Mouse (Mus musculus): Measurements from ENCODE around the gene Pbrm1. TPM values are rescaled to one million over a fixed set of nuclear protein-coding genes. Genes with fewer than 3 reads are reported as not detected.

Pbrm1 gene
- polyA plus RNA-seq, 1 experiment = 8.3 TPM

DNA sequence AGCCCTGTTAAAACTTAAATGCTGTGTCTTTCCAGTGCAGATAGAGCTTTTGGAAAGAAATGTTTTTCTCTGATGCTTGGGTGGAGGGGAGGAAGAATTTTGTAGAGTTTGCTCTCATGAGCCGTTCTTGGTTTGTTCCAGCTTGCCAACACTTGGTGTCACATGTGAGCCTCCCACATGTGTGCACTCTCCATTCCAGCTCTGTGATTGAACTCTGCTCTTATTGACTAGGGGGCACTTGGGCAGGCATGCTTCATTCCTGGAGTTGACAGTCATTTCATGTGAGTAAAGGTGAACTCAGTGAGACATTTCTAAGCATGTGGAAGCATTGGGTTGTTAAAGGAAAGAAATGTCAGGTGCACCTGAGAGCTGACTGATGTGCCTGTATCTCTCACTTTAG, 3.6 kb downstream of the Pbrm1 start:
- H3K4me1 ChIP-seq (ENCODE audit: control insufficient read depth, insufficient read depth, low read length) = peaks cover 6% of the 10 kb centered on the region; the same call in 1 of the 2 replicates
- no peak overlapping the region for H3K27ac ChIP-seq (ENCODE audit: control insufficient read depth, insufficient read depth, low read depth, low read length)
- no peak overlapping the region for H3K4me3 ChIP-seq (ENCODE audit: control insufficient read depth, low read depth, low read length)
- TF ChIP-seq POLR2A (IDR thresholded peaks at IDR 0.05; ENCODE audit: control insufficient read depth, low read depth, low read length) (no peak), CTCF (IDR thresholded peaks at IDR 0.05; ENCODE audit: control insufficient read depth, insufficient read depth, insufficient replicate concordance, low read depth, low read length) (no peak)
- no peaks in the 10 kb centered on the region for H3K27me3 ChIP-seq (ENCODE audit: control insufficient read depth, insufficient read depth, low read length)
- peaks cover 1% of the 10 kb centered on the region; the same call in 1 of the 2 replicates for H3K36me3 ChIP-seq (ENCODE audit: control insufficient read depth, insufficient read depth, low read length)

DNA sequence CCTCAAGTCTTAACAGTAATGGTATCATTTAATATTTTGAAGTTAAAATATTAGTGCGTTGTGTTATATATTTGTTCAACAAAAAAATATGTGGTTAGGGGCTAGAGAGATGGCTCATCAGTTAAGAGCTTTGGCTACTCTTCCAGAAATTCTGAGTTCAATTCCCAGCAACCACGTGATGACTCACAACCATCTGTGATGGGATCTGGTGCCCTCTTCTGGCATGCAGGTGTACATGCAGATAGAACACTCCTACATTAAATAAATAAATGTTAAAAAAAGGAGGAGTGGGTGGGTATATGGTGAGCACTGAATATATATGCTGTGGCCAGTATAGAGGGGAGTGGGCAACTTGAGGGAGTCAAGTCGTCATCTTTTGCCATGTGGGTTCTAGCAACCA, 6.8 kb downstream of the Pbrm1 start:
- no peak overlapping the region for H3K27ac ChIP-seq (ENCODE audit: control insufficient read depth, insufficient read depth, low read depth, low read length)
- H3K36me3 ChIP-seq (ENCODE audit: control insufficient read depth, insufficient read depth, low read length) = peaks cover 1% of the 10 kb centered on the region; the same call in 1 of the 2 replicates
- no peaks in the 10 kb centered on the region for H3K27me3 ChIP-seq (ENCODE audit: control insufficient read depth, insufficient read depth, low read length)
- no peak overlapping the region for H3K4me3 ChIP-seq (ENCODE audit: control insufficient read depth, low read depth, low read length)
- H3K4me1 ChIP-seq (ENCODE audit: control insufficient read depth, insufficient read depth, low read length) = no peaks in the 10 kb centered on the region
- TF ChIP-seq CTCF (IDR thresholded peaks at IDR 0.05; ENCODE audit: control insufficient read depth, insufficient read depth, insufficient replicate concordance, low read depth, low read length) (no peak), POLR2A (IDR thresholded peaks at IDR 0.05; ENCODE audit: control insufficient read depth, low read depth, low read length) (no peak)

DNA sequence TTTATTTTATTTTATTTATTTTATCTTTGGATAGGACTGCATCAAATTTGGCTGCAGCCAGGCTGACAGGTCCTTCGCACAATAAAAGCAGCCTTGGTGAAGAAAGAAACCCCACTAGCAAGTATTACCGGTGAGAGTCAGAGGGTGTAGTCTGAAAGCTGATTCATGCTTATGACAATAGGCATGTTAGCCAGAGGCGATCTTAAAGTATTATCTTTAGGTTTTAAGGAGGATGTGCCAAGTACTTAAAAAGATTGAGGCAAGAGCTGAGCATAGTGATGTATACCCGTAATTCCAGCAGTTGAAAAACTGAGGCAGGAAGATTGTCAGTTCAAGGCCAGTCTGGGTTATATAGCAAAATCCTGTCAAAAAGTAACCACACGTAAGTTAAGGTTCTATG, 26.4 kb downstream of the Pbrm1 start:
- no peak for TF ChIP-seq POLR2A (IDR thresholded peaks at IDR 0.05; ENCODE audit: control insufficient read depth, low read depth, low read length)
- TF ChIP-seq CTCF (IDR thresholded peaks at IDR 0.05; ENCODE audit: control insufficient read depth, insufficient read depth, insufficient replicate concordance, low read depth, low read length) = no peak
- no peaks in the 10 kb centered on the region for H3K4me1 ChIP-seq (ENCODE audit: control insufficient read depth, insufficient read depth, low read length)
- H3K27ac ChIP-seq (ENCODE audit: control insufficient read depth, insufficient read depth, low read depth, low read length) = no peak overlapping the region
- peaks cover 4% of the 10 kb centered on the region for H3K36me3 ChIP-seq (ENCODE audit: control insufficient read depth, insufficient read depth, low read length)
- H3K27me3 ChIP-seq (ENCODE audit: control insufficient read depth, insufficient read depth, low read length) = no peaks in the 10 kb centered on the region
- no peak overlapping the region for H3K4me3 ChIP-seq (ENCODE audit: control insufficient read depth, low read depth, low read length)

DNA sequence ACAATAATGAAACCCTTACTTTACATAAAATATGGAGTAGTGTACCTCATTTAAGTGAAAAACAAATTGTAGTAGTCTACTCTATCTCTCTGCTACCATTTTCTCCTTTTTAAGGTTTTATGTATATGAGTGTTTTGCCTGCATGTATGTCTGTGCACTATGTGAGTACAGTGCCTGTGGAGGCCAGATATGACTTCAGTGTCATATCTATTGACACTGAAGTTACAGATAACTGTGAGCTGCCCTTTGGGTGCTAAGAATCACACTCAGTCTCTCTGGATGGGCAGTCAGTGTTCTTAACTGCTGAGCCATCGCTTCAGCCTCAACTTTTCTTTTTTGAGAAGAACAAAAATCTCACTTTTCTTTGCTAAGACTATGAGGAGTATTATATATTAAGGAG, 26.9 kb downstream of the Pbrm1 start:
- Histone ChIP-seq H3K4me1 (ENCODE audit: control insufficient read depth, insufficient read depth, low read length) (no peaks in the 10 kb centered on the region), H3K27ac (ENCODE audit: control insufficient read depth, insufficient read depth, low read depth, low read length) (no peak overlapping the region), H3K27me3 (ENCODE audit: control insufficient read depth, insufficient read depth, low read length) (no peaks in the 10 kb centered on the region), H3K4me3 (ENCODE audit: control insufficient read depth, low read depth, low read length) (no peak overlapping the region), H3K36me3 (ENCODE audit: control insufficient read depth, insufficient read depth, low read length) (peaks cover 5% of the 10 kb centered on the region)
- TF ChIP-seq POLR2A (IDR thresholded peaks at IDR 0.05; ENCODE audit: control insufficient read depth, low read depth, low read length) (no peak), CTCF (IDR thresholded peaks at IDR 0.05; ENCODE audit: control insufficient read depth, insufficient read depth, insufficient replicate concordance, low read depth, low read length) (no peak)

DNA sequence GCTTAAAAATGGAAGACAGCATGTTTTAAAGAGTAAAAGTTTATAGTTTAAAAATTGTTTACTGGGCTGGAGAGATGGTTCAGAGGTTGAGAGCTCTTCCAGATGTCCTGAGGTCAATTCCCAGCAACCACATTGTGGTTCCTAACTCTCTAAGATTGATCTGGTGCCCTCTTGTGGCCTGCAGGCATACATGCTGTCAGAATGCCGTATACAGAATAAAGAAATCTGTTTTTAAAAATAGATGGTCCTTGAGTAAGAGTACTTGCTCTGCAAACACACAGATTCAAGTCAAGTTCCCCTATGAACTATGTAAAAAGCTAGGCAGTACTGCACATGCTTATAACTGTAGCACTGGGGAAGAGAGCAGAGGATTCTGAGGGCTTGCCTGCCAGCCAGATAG, 43.3 kb downstream of the Pbrm1 start:
- Histone ChIP-seq H3K27ac (ENCODE audit: control insufficient read depth, insufficient read depth, low read depth, low read length) (no peak overlapping the region), H3K4me1 (ENCODE audit: control insufficient read depth, insufficient read depth, low read length) (no peaks in the 10 kb centered on the region), H3K4me3 (ENCODE audit: control insufficient read depth, low read depth, low read length) (no peak overlapping the region), H3K27me3 (ENCODE audit: control insufficient read depth, insufficient read depth, low read length) (no peaks in the 10 kb centered on the region), H3K36me3 (ENCODE audit: control insufficient read depth, insufficient read depth, low read length) (no peaks in the 10 kb centered on the region)
- TF ChIP-seq CTCF (IDR thresholded peaks at IDR 0.05; ENCODE audit: control insufficient read depth, insufficient read depth, insufficient replicate concordance, low read depth, low read length) (no peak), POLR2A (IDR thresholded peaks at IDR 0.05; ENCODE audit: control insufficient read depth, low read depth, low read length) (no peak)

DNA sequence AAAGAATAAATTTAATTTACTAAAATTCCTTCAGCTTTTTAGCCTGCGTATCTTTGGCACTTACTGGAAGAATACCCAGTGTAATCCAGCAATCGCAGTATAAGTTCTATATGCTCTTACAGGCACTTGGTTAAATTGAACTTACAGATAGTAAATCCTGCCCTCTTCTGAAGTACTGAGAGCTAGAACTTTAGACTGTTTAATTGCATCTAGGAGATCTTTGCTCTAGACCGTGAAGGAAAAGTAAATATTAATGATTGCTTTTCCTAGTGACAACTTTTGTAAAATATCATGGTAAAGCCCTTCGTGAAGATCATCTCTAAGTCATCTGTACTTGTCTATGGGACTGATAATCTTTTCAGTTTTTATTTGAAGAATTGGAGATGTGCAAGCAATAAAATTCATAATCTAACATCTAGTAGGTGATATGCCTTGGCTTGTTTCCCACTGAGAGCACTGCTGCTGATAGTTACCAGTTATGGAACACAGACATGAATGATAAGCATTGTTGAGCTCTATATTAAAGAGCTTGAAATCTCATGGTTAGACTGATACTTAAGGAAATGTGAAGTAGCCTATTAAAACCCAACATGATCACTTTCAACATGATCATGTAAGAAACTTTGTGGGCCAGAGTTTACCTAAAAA, 50.3 kb downstream of the Pbrm1 start:
- no peaks in the 10 kb centered on the region for H3K4me1 ChIP-seq (ENCODE audit: control insufficient read depth, insufficient read depth, low read length)
- TF ChIP-seq CTCF (IDR thresholded peaks at IDR 0.05; ENCODE audit: control insufficient read depth, insufficient read depth, insufficient replicate concordance, low read depth, low read length) = no peak
- TF ChIP-seq POLR2A (IDR thresholded peaks at IDR 0.05; ENCODE audit: control insufficient read depth, low read depth, low read length) = no peak
- H3K4me3 ChIP-seq (ENCODE audit: control insufficient read depth, low read depth, low read length) = no peak overlapping the region
- no peaks in the 10 kb centered on the region for H3K27me3 ChIP-seq (ENCODE audit: control insufficient read depth, insufficient read depth, low read length)
- H3K36me3 ChIP-seq (ENCODE audit: control insufficient read depth, insufficient read depth, low read length) = peaks cover 2% of the 10 kb centered on the region; the same call in 1 of the 2 replicates
- no peak overlapping the region for H3K27ac ChIP-seq (ENCODE audit: control insufficient read depth, insufficient read depth, low read depth, low read length)

DNA sequence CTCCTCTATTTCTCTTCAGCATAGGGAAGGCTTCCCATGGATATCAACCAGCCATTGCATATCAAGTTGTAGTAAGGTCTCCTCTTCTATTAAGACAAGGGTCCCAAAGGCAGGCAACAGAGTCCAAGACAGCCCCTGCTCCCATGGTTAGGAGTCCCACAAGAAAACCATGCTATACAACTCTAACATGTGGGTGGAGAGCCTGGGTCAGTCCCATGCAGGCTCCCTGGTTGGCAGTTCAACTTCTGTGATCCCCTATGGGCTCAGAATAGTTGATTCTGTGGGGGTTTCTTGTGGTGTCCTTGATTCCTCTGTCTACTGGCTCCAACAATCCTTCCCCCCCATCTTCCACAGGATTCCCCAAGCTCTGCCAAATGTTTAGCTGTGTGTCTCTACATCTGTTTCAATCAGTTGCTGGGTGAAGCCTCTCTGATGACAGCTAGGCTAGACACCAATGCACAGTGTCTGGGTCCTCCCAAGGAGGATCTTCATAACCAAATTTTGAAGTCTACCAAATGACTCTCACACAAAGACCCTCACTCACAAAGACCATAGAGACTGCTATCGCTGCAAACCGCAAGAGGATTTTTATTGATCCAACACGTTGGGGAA, 59.8 kb downstream of the Pbrm1 start:
- Histone ChIP-seq H3K4me1 (ENCODE audit: control insufficient read depth, insufficient read depth, low read length) (no peaks in the 10 kb centered on the region), H3K36me3 (ENCODE audit: control insufficient read depth, insufficient read depth, low read length) (peaks cover 2% of the 10 kb centered on the region; the same call in 1 of the 2 replicates), H3K4me3 (ENCODE audit: control insufficient read depth, low read depth, low read length) (no peak overlapping the region), H3K27ac (ENCODE audit: control insufficient read depth, insufficient read depth, low read depth, low read length) (no peak overlapping the region), H3K27me3 (ENCODE audit: control insufficient read depth, insufficient read depth, low read length) (no peaks in the 10 kb centered on the region)
- TF ChIP-seq POLR2A (IDR thresholded peaks at IDR 0.05; ENCODE audit: control insufficient read depth, low read depth, low read length) (no peak), CTCF (IDR thresholded peaks at IDR 0.05; ENCODE audit: control insufficient read depth, insufficient read depth, insufficient replicate concordance, low read depth, low read length) (no peak)
